In genomic region chr11:72339716-72340115, GRCm38 (mm10) we compare ENCODE assay signal across 40 mouse cellular contexts. TPM values are rescaled to one million over a fixed set of nuclear protein-coding genes. Genes with fewer than 3 reads are reported as not detected.
"Had no signal": no experiment of that assay in that cellular context is flagged by ENCODE, and none has a peak within 500 bp of the region (broad histone marks: within the 10 kb centered on the region; RNA-seq: fewer than 3 reads in every experiment).

No protein-coding gene starts in this region.

- H3K4me2 ChIP-seq: forebrain, embryonic 15.5 days; heart, embryonic 12.5 days; hindbrain, embryonic 12.5 days; hindbrain, embryonic 14.5 days; limb, embryonic 13.5 days; limb, embryonic 15.5 days; liver, embryonic 12.5 days had no signal

- H3K9ac ChIP-seq: forebrain, embryonic 15.5 days; forebrain, postnatal 0 days; heart, embryonic 12.5 days; hindbrain, embryonic 12.5 days; hindbrain, embryonic 14.5 days; limb, embryonic 13.5 days; limb, embryonic 15.5 days; liver, embryonic 12.5 days; liver, embryonic 14.5 days had no signal

- H3K4me3 ChIP-seq: forebrain, embryonic 15.5 days; heart, embryonic 10.5 days; heart, embryonic 12.5 days; hindbrain, embryonic 12.5 days; limb, embryonic 13.5 days; limb, embryonic 15.5 days; liver, embryonic 12.5 days had no signal

- H3K36me3 ChIP-seq: forebrain, embryonic 15.5 days; heart, embryonic 10.5 days; heart, embryonic 12.5 days; hindbrain, embryonic 12.5 days; limb, embryonic 13.5 days; limb, embryonic 15.5 days; liver, embryonic 12.5 days had no signal

- DNase-seq: forebrain, postnatal 0 days; gastrocnemius, postnatal 14 days; gastrocnemius, postnatal 36 days; heart, adult 18-20 months; heart, postnatal 10 days; kidney, adult 11 months; kidney, adult 8-10 months; kidney, postnatal 14 days; layer of hippocampus, adult 9-11 months; layer of hippocampus, postnatal 36 days; left cerebral cortex, postnatal 4 days had no signal

- H3K27me3 ChIP-seq: forebrain, embryonic 15.5 days; hindbrain, embryonic 12.5 days; limb, embryonic 13.5 days; limb, embryonic 15.5 days had no signal

- ATAC-seq: forebrain, embryonic 15.5 days; forebrain, postnatal 0 days; intestine, embryonic 16.5 days; liver, embryonic 12.5 days had no signal

- H3K9me3 ChIP-seq: forebrain, embryonic 15.5 days; heart, embryonic 10.5 days; heart, embryonic 12.5 days; hindbrain, embryonic 12.5 days; limb, embryonic 13.5 days; limb, embryonic 15.5 days; liver, embryonic 12.5 days had no signal

- H3K27ac ChIP-seq: forebrain, embryonic 15.5 days; heart, embryonic 10.5 days; hindbrain, embryonic 14.5 days; limb, embryonic 13.5 days; limb, embryonic 15.5 days; liver, embryonic 12.5 days; liver, embryonic 14.5 days had no signal

RNA-seq across cellular contexts. Expression of gene Tekt1, which starts 22.5 kb away (rescaled TPM):
- total RNA-seq: heart, postnatal 25 days; hematopoietic stem cell, adult 5-6 weeks; liver, adult 2 months had no signal
- polyA plus RNA-seq: large intestine, adult 2 months; liver, adult 2 months; liver, embryonic 14.5 days had no signal

RNA-seq across cellular contexts. Expression of gene Fbxo39, which starts 25.5 kb away (rescaled TPM):
- total RNA-seq: forebrain, postnatal 0 days; gastrocnemius, adult 18-20 months; gastrocnemius, adult 8-10 months; gastrocnemius, postnatal 14 days; gastrocnemius, postnatal 36 days; heart, adult 18-20 months; heart, adult 8-10 months; heart, postnatal 10 days; heart, postnatal 25 days; hematopoietic stem cell, adult 5-6 weeks; layer of hippocampus, adult 18-20 months; layer of hippocampus, adult 8-10 months; layer of hippocampus, postnatal 14 days; layer of hippocampus, postnatal 36 days; left cerebral cortex, adult 18-20 months; left cerebral cortex, adult 8-10 months; left cerebral cortex, postnatal 10 days; left cerebral cortex, postnatal 25 days; left cerebral cortex, postnatal 4 days; liver, adult 2 months had no signal
- polyA plus RNA-seq: forebrain, embryonic 15.5 days; forebrain, postnatal 0 days; heart, embryonic 10.5 days; heart, embryonic 12.5 days; heart, embryonic 14.5 days; heart, embryonic 16.5 days; hindbrain, embryonic 12.5 days; hindbrain, embryonic 14.5 days; hindbrain, postnatal 0 days; intestine, embryonic 14.5 days; intestine, embryonic 16.5 days; large intestine, adult 2 months; limb, embryonic 11.5 days; limb, embryonic 13.5 days; limb, embryonic 15.5 days; liver, adult 2 months; liver, embryonic 12.5 days; liver, embryonic 14.5 days had no signal
